Mouse (Mus musculus) testis, adult 2 months (tissue): ENCODE data around the gene Specc1. TPM values are rescaled to one million over a fixed set of nuclear protein-coding genes. Genes with fewer than 3 reads are reported as not detected.

Source experiments
- H3K27ac ChIP-seq: fragments of 200-500 bp; 2 replicates; pipeline ENCODE4 v1.5.1; 2012; ENCODE audit warnings: low read depth, low read length; ENCODE audit not compliant: control insufficient read depth, insufficient read depth
- H3K27me3 ChIP-seq: fragments of 200-500 bp; 2 replicates; pipeline ENCODE4 v1.6.1; 2012; ENCODE audit warnings: mild to moderate bottlenecking, low read length, moderate library complexity; ENCODE audit not compliant: control insufficient read depth, insufficient read depth
- H3K36me3 ChIP-seq: fragments of 200-500 bp; 2 replicates; pipeline ENCODE4 v1.6.1; 2012; ENCODE audit warnings: mild to moderate bottlenecking, low read length; ENCODE audit not compliant: control insufficient read depth, insufficient read depth
- H3K4me1 ChIP-seq: fragments of 200-500 bp; 2 replicates; pipeline ENCODE4 v1.6.1; 2012; ENCODE audit warnings: low read length; ENCODE audit not compliant: control insufficient read depth, insufficient read depth
- H3K4me3 ChIP-seq: fragments of 200-500 bp; 2 replicates; pipeline ENCODE4 v1.5.1; 2012; ENCODE audit warnings: low read depth, mild to moderate bottlenecking, low read length, moderate library complexity, mixed read lengths; ENCODE audit not compliant: control insufficient read depth
- CTCF ChIP-seq: fragments of 200-500 bp; IDR thresholded peaks from 2 replicates; pipeline ENCODE4 v1.5.1; 2012; ENCODE audit warnings: low read depth, mild to moderate bottlenecking, inconsistent platforms, low read length, moderate library complexity; ENCODE audit not compliant: control insufficient read depth, insufficient read depth, insufficient replicate concordance
- POLR2A ChIP-seq: fragments of 200-500 bp; IDR thresholded peaks from 2 replicates; pipeline ENCODE4 v1.6.1; 2012; ENCODE audit warnings: low read depth, mild to moderate bottlenecking, inconsistent platforms, low read length, moderate library complexity; ENCODE audit not compliant: control insufficient read depth
- polyA plus RNA-seq: library from polyadenylated mRNA; depleted of rRNA; stranded (reverse); fragments of >200 nt; gene quantifications from 2 replicates; pipeline ENCODE4 v1.2.3, GENCODE M21; 2012

Gene Specc1
- polyA plus RNA-seq, 1 experiment: 10.0 TPM

GRCm38 (mm10) chr11:62020898-62021297 is 64.3 kb downstream of the Specc1 start:
- Histone ChIP-seq H3K4me1 (no peaks in the 10 kb centered on the region), H3K27me3 (no peaks in the 10 kb centered on the region), H3K4me3 (no peak overlapping the region), H3K36me3 (no peaks in the 10 kb centered on the region), H3K27ac (no peak overlapping the region)
- TF ChIP-seq CTCF: no peak
- no peak for TF ChIP-seq POLR2A

GRCm38 (mm10) chr11:62022105-62022504 is 65.5 kb downstream of the Specc1 start:
- Histone ChIP-seq H3K27ac (no peak overlapping the region), H3K27me3 (no peaks in the 10 kb centered on the region), H3K36me3 (no peaks in the 10 kb centered on the region), H3K4me1 (no peaks in the 10 kb centered on the region), H3K4me3 (no peak overlapping the region)
- TF ChIP-seq POLR2A (no peak), CTCF (no peak)

GRCm38 (mm10) chr11:62022718-62023493 is 66.3 kb downstream of the Specc1 start:
- no peaks in the 10 kb centered on the region for H3K36me3 ChIP-seq
- TF ChIP-seq CTCF (no peak), POLR2A (no peak)
- no peak overlapping the region for H3K27ac ChIP-seq
- H3K27me3 ChIP-seq: no peaks in the 10 kb centered on the region
- H3K4me3 ChIP-seq: no peak overlapping the region
- H3K4me1 ChIP-seq: no peaks in the 10 kb centered on the region

GRCm38 (mm10) chr11:62023494-62024233 is 67.1 kb downstream of the Specc1 start:
- Histone ChIP-seq H3K4me3 (no peak overlapping the region), H3K4me1 (no peaks in the 10 kb centered on the region), H3K27ac (no peak overlapping the region), H3K36me3 (no peaks in the 10 kb centered on the region), H3K27me3 (no peaks in the 10 kb centered on the region)
- TF ChIP-seq POLR2A (no peak), CTCF (no peak)

- TF ChIP-seq CTCF (no peak), POLR2A (no peak)
- no peaks in the 10 kb centered on the region for H3K27me3 ChIP-seq
- H3K27ac ChIP-seq: no peak overlapping the region
- H3K4me3 ChIP-seq: no peak overlapping the region
- H3K4me1 ChIP-seq: no peaks in the 10 kb centered on the region
- no peaks in the 10 kb centered on the region for H3K36me3 ChIP-seq
Measured at GRCm38 (mm10) chr11:62024234-62024601, 67.7 kb downstream of the Specc1 start.

- no peak for TF ChIP-seq POLR2A
- TF ChIP-seq CTCF: no peak
- H3K27ac ChIP-seq: no peak overlapping the region
- H3K4me1 ChIP-seq: no peaks in the 10 kb centered on the region
- H3K36me3 ChIP-seq: no peaks in the 10 kb centered on the region
- H3K27me3 ChIP-seq: no peaks in the 10 kb centered on the region
- H3K4me3 ChIP-seq: no peak overlapping the region
Measured at GRCm38 (mm10) chr11:62024952-62025351, 68.4 kb downstream of the Specc1 start.

- Histone ChIP-seq H3K27ac (no peak overlapping the region), H3K36me3 (no peaks in the 10 kb centered on the region), H3K27me3 (no peaks in the 10 kb centered on the region), H3K4me3 (no peak overlapping the region), H3K4me1 (no peaks in the 10 kb centered on the region)
- TF ChIP-seq CTCF: no peak
- TF ChIP-seq POLR2A: no peak
Measured at GRCm38 (mm10) chr11:62025770-62026169, 69.2 kb downstream of the Specc1 start.
